Mouse (Mus musculus) frontal cortex, postnatal 14 days (tissue): ENCODE results near the gene Cdkn1c.

Experiments used
- DNase-seq, 2 experiments: peaks; one replicate each; pipeline ENCODE4 v3.0.0; 2022; ENCODE audit warnings: low spot score in 2 of 2

Cdkn1c gene

DNA sequence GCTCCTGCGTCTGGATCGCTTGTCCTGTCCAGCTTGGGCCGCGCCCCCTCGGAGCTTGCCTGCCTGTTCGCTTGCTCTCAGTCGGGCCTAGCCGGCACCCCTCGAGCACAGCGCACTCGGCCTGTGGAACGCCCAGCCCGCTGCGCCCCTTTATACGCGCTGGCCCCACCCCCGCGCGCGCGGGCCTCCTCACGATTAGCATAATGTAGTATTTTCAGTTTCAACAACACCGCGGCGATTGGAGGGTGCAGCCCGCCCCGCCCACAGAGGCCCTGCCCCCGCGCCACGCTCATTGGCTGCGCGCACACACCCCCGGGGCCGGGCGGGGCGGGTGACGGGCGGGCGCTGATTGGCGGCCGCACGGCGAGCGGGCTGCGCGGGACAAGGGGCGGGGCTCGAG lies at the start of gene Cdkn1c:
Gene Cdkn1c, minus strand, starts transcription at position 177 of the 400 bp plus-strand sequence.
- peak; percentile 69 to 73 for DNase-seq

DNA sequence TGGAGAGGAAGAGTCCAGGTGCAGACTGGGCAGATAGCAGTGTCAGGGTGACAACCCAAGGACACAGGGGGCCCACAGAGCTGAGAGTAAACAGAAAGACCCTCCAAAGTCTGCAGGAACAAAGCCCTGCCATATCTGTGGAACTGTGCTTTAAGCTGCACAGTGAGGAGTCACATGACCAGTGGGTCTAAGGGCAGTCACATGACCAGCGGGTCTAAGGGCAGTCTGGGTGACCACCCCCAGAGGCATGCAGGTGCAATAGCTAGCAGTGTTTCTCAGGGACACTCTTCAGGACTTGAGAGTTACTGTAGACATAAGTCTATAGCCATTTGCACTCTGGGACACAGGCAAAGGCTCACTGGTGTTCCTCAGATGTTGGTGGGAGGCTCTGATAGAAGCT lies 48.7 kb upstream of the Cdkn1c start:
- no peak for DNase-seq

DNA sequence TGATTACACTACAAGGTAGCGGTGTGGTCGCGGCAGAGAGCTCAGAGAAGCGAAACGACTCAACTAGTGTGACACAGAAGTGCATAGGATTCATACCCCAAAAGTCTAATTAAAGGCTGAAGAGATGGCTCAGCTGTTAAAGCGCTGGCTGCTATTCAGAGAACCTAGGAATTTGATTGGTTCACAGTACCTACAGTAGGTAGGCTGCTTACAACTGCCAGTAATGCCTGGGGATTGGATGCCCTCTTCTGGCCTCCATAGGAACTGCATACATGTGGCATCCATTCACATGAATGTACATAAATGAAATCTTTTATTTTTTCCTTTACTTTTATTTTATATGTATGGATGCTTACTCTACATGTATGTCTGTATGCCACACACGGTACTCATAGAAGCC lies 45.8 kb upstream of the Cdkn1c start:
- DNase-seq = peak in 1 of 2 experiments; percentile 29

DNA sequence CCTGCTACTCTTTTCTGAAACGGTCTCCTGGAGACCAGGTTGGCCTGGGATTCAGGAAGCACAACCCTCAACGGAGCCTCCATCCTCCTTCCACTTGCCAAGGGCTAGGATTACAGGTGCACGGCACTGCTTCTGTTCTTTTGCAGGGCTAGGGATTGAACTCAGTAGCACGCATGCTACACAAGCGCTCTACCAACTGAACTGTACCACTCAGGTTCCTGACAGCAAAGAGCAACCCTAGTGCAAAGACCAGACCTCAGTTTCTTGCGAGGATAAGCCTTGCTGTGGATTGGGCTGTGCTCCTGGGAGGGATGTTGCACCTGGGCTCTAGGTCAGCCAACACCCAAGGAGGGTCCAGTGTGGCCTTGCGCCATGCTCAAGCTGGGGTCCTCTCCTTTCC lies 45.4 kb upstream of the Cdkn1c start:
- no peak for DNase-seq

DNA sequence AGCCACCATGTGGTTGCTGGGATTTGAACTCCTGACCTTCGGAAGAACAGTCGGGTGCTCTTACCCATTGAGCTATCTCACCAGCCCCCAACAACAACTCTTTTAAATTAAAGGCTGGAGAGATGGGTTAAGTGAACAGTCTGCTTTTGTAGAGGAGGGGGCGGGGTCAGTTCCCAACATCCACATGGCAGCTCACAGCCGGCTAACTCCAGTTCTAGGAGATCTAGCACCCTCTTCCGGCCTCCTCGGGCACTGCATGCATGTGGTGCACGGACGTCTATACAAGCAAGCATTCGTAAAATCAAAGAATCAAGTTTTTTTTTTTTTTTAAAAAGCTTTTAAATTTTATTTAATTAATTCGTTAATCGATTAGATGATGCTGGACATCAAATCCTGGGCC lies 45.0 kb upstream of the Cdkn1c start:
- DNase-seq = peak; percentile 60 to 67

DNA sequence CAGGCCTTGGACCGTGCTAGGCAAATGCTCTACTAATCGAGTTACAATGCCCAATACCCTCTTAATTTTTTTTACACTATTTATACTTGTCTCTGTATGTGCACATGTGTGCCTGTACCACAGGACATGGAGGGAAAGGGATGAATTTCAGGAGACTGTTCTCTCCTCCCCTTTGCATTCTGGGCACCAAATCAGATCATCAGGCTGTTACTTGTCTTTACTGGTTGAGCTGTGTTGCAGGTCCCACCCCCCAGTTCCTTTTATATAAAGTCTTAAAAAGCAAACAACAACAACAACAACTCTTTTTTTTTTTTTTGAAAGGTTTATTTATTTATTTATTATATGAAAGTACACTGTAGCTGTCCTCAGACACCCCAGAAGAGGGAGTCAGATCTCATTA lies 44.6 kb upstream of the Cdkn1c start:
- DNase-seq = no peak

DNA sequence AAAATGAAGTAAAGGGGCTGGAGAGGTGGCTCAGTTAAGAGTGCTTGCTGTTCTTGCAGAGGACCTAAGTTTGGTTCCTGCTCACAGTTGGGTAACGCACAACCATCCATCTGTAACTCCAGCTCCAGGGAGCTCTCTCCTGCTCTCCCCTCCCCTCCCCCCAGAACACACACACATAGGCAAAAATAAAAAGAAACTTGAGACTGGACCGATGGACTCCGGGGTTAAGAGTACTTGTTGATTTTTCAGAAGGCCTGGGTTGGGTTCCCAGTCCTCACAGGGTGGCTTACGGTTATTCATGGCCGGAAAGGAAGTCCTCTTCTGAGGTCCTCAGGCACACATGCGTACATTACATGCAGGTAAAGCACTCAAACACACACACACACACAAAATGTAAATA lies 43.1 kb upstream of the Cdkn1c start:
- DNase-seq = no peak

DNA sequence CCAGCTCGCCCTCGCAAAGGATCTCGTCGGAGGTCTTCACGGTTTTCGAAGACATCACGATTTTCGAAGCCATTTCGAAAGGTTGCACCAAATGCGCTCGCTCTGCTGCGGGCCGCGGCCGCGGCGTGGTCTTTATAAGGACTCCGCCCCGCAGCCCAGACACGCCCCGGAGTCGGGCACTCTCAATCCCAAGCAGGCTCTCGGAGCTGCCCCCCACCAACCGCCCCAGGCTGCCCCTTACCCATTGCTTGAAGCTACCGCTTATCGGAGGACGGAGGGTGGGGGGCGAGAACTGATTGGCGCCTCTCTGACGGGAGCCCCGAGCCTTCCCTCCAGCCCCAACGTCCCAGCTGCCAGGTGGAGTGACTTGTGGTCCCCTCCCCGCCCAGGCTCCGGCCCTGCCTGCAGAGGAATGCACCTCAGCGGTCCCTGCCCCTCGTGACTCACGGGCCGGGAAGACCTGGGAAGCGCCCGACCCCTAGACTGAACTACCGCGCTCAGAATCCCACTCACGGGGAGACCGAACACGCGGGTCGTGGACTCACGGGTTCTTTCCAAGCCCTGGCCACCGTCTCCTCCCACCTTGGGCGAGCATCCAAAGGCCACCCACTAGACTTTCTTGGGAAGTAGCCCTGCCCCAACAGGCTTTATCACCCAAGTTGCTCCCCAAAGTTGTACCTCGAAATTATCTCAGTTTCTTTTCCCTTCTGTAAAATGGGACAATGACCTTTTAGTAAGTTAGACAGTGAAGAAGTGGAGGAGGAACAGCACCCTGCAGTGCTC lies 41.8 kb upstream of the Cdkn1c start, which contains the start of gene Phlda2:
Gene Phlda2, minus strand, starts transcription at position 733 of the 783 bp plus-strand sequence.
- no peak for DNase-seq

DNA sequence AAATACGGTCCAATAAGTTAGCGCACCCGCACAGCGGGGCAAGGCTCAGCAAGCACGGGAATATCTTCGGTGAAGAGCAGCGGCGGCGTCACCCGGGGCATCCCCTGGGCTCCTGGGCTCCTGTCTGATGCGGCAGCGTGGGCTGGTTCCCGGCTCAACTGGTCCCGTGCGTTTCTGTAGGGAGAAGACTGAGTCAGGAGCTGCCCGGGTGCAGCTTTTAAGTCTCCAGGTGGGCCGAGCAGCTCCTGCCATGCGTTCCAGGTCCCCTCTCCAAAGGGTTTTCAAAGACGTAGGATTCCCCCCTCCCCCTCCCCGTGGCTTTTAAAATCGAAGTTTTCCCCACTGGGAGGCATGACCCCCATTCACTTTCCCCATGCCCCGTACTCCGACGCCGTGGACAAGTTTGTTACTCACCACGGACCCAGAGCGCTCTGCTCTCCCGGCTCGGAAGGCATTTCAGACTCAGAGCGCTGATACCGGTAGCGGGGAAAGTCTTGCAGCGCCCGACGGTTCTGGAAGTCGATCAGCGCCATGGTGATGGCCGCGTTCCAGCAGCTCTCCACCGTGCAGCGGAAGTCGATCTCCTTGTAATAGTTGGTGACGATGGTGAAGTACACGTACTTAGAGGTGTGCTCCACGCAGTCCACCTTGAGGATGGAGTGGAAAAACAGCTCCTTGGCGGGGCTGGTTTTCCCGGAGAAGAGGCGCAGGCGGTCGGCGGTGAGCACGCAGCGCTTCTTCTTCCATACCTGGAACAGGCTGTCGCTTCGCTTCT lies 41.0 kb upstream of the Cdkn1c start:
- peak in 1 of 2 experiments; percentile 24 for DNase-seq

DNA sequence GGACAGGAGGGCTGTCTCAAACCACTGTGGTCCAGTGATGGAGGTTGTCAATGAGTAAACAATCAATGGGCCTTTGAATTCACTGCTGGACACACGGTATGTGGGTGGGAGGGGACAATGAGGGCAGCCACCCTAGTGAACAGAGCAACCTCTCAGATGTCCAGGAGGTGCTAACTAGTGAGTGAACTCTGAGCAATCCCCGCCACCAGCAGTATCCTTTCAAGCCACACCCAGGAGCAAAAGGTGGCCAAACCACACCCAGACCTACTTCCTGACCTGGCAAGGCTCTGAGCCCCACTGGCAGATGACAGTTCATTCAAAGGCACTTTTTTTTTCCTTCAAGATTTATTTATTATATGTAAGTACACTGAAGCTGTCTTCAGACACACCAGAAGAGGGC lies 40.1 kb upstream of the Cdkn1c start:
- DNase-seq = no peak

DNA sequence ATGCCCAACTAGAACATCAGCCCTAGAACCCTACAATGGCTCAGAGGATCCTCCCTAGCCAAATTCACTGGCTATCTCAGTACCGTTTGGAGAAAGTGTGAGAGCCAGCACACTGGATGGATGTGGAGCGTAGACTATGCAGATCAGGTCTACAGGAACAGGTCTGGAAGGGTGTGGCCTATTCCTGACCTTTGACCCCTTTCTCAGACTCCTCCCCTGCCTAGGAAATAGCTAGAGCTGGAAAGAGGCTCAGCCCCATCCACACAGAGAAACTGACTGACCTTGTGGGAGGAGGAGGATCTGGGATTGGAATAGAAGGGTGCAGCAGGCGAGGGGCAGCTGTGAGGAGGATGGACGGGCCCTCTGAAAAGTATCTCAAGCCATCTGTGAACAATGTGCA lies 37.7 kb upstream of the Cdkn1c start:
- DNase-seq = no peak

DNA sequence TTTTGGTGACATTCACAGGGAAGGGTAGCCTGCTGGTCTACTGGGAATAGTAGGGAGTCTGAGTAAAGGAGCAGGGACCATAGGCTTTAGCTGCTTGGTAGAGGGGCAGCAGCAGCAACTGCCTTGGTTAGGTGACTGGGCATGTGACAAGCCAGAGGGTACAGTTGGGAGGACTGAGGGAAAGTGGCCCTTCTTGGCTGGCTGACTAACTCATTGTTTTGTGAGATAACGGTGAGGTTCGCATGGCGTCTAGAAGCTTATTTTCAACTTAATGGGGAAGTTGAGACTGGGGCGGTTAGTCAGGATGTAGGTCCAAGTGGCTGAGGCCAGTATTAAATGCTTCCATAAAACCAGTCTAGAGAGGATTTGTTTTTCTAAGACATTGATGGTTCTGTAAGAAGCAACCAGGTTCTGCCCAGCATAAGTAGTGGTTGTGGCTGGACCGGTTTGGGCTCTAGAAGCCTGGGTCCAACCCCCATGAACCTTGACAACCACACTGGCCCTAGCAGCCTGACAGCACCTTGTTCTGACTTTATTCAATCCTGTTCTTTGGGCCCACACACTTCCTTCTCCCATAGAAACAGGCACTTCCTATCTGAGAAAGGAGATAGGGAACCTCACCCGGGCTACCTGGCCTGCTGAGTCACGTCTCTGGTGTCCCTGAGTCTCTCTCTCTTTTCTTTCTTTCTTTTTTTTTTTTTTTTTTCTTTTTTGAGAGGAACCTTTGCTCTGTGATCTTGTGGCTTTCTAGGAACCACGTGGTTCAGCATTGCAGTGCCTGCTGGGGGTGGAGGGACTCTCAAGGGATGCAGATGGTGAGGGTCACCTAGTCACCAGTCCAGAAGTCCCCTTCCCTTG lies 34.5 kb upstream of the Cdkn1c start:
- no peak for DNase-seq

DNA sequence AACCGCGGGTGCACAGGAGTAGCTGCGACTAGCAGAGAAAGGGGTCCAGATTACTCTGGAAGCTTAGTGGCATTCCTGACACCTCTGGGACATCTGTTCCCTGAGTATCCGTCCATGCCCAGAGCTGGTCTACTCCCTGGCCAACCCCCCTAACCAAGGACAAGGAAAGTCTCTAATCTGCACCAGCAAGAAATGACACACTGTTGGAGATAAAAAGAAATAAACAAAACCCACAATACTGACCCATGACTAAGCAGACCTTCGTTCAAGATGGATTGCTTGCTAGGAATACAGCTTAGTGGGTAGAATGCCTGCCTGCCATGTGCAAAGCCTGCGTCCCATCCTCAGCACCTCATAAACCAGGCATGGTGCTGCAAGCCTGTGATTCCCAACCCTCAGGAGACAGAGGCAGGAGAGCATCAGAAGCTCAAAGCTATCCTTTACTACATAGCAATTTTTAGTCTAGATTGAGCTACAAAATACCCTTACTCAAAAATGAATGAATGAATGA lies 32.8 kb upstream of the Cdkn1c start:
- no peak for DNase-seq

DNA sequence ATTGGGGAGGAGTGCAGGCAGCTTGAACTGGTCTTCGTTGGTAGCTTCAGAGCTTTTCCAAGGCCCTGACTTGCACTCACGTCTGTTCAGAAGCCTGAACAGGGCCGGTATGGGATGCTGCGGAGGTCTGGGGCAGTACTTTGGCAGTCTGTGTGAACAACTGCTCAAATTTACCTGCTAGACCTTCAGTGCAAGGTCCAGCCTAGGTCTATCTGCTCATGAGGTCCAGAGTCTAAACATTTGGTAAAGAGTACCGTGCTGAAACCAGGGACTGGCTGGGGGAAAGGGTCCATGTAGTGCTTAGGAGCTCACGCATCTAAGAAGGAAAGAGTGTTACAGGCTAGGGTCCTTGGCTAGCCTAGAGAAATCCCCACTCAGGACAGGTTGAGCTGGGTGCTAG lies 28.9 kb upstream of the Cdkn1c start:
- DNase-seq = no peak

DNA sequence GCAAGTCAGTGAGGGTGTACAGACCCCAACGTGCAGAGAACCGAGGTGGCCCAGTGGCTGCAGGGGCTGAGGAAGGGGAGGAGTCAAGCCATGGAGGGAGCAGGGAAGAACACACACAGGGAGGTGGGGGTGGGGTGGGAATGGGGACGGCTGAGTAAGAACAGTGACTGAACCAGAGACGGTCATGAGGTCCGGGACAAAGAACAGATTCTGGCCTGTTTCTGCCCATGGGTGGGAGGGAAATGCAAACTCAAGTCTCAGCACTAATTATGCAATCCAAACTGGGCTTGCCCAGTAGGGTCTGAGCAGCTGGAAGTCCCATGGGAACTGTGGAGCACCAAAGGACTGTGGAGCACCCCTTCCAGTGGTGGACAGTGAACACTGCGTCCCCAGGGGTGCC lies 21.7 kb upstream of the Cdkn1c start:
- DNase-seq = no peak

DNA sequence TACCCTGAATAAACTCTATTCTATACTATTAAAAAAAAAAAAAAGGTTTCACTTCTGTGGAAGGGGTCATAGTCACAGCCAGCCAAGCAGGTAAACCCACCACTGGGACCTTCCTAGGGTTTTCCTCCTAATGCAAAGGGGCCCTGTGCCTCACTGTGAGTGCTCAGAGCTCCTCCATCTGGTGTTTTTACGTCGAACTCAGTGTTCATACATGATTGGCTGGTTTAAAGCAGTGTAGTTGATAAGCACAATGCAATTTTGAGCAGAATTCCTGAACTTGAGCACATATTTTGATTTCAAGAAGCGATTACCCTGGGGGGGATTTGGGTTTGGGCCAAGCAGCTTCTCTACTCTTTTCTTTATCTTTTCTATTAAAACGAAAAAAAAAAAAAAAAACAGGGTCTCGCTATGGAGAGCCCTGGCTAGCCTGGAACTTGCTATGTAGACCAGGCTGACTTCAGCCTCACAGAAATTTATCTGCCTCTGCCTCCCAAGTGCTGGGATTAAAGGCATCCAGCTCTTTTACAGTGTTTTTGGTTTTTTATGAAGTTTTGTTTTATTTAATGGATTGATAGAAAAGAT lies 21.0 kb upstream of the Cdkn1c start:
- no peak for DNase-seq

DNA sequence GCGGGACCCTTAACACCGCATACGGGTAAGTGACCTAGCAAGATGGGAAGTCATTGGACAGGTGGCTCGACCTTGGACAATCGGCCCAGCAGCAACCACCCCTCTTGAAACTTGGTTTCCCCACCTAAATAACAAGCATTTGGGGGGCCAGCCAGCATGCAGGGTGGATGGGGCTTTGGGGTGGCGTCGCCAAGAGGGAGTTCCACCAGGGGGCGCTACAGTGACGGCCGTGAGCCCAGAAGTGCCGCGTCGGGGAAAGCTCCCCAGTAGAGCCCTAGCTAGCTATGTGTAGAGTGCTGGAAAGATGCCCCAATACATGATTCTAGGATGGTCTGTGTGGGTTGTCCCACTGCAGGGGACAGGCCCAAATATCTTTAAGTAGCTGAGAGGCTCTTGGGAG lies 19.6 kb upstream of the Cdkn1c start:
- DNase-seq = peak in 1 of 2 experiments; percentile 18

DNA sequence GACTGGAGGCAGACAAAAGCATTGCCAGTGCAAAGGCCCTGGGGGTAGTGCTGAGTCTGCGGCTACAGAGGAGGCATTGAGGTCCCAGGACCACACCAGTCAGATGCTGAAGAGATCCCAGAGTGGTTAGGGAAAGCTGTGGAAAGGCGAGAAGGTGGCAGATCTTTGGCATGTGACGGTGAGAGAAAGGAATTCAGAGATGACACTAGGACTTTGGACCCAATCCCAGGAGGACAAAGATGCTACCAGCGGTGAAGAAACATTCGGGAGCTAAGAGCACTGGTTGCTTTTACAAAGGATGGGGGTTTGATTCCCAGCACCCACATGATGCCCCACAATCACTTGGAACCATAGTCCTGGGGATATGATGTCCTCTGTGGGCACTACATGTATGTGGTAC lies 16.9 kb upstream of the Cdkn1c start:
- no peak for DNase-seq

DNA sequence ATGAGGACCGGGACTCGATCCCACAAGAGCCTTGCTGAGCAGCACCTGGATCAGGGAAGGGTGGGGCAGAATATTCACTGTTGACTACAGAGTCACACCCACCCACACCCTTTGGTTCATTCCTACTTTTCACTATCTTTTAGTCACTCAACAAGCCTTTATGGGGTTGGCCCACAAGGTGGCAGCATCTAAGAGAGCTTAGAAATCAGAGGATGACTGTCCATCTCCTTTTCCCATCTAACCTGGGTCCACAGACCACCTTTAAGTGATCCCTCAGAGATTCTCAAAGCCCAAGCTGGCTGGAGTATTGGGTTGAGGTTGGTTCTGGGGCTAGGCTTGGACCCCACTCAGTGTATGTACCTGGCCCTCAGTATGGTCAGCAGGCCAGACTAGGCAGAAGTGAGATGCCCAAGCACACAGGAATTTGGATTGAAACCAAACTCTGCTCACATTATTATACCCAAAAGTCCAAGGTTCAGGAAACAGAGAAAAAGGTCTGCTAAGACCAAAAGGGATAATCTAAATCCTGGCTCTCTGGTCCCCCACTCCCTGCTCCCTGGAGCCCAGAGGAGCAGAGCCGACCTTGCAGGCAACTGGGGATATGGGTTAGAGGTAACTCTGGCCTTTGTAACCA lies 16.0 kb upstream of the Cdkn1c start:
- no peak for DNase-seq

DNA sequence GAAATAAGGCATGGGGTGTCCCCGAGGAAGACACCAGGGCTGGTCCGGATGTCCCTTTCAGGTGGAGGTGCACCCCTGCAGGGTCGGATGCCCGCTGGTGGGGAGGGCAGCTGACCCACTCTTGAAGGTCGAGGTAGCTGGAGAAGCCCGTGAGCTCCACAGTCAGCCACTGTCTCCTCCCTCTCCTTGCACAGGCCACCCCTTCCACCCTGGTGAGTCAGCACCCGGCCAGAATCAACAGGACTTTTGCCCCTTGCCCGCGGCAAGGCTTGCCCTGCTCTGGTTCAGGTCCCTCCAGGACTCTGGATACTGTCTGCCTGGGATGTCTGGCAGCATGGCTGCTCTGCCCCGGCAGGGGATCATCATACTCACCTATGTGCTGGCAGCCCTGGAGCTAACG lies 15.0 kb upstream of the Cdkn1c start:
- DNase-seq = no peak

DNA sequence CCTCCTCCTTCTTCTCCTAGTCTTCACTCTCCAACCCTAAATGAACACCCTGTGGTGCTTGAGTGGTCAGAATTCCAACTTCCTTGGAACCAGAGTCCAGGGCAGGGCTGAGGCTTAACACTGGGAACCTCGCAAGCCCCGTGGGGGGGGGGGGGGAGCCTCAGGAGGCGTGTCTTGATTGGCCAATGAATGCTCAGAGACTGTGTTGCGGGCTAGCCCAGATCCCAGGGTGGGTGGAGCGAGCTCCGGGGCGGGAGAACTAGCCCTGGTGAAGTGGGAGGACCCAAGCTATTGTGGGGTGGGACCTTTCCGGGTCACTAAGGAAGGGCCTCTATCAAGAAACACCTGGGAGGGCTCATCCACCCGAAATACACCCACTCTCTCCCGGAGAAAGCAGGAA lies 14.0 kb upstream of the Cdkn1c start:
- DNase-seq = no peak
